Mouse (Mus musculus) lung, embryonic 15.5 days (tissue): ENCODE data around the gene Coro7. TPM values are rescaled to one million over a fixed set of nuclear protein-coding genes. Genes with fewer than 3 reads are reported as not detected.
A peak's percentile ranks its signal among the peaks of the same experiment; 100 is the strongest.
"Not testable (repeated sequence)": the region's sequence is repeated elsewhere in the genome, so short reads cannot be mapped to it uniquely, and the experiment has no call there.

ENCODE experiments used
- ATAC-seq: fragments of 200-750 bp; cut with Nextera tagmentation; 2 replicates; pipeline ENCODE4 v1.8.0; 2017; ENCODE audit warnings: moderate number of reproducible peaks, borderline replicate concordance; ENCODE audit not compliant: low FRiP score, low TSS enrichment; ENCODE audit errors: extremely low read depth
- H3K27ac ChIP-seq: fragments of 300-500 bp; sonication (generic); 2 replicates; pipeline ENCODE4 v1.5.1; 2015; ENCODE audit warnings: moderate library complexity, mild to moderate bottlenecking, inconsistent platforms
- H3K27me3 ChIP-seq: fragments of 300-500 bp; sonication (generic); 2 replicates; pipeline ENCODE4 v1.6.1; 2015; ENCODE audit warnings: inconsistent platforms
- H3K36me3 ChIP-seq: fragments of 300-500 bp; sonication (generic); 2 replicates; pipeline ENCODE4 v1.6.1; 2015; ENCODE audit warnings: inconsistent platforms
- H3K4me1 ChIP-seq: fragments of 300-500 bp; sonication (generic); 2 replicates; pipeline ENCODE4 v1.6.1; 2015; ENCODE audit warnings: inconsistent platforms
- H3K4me2 ChIP-seq: fragments of 300-500 bp; sonication (generic); 2 replicates; pipeline ENCODE4 v1.6.1; 2015; ENCODE audit warnings: inconsistent platforms, mild to moderate bottlenecking, moderate library complexity
- H3K4me3 ChIP-seq: fragments of 300-500 bp; sonication (generic); 2 replicates; pipeline ENCODE4 v1.5.1; 2015; ENCODE audit warnings: mild to moderate bottlenecking, inconsistent platforms
- H3K9ac ChIP-seq: fragments of 300-500 bp; sonication (generic); 2 replicates; pipeline ENCODE4 v1.6.1; 2015; ENCODE audit warnings: inconsistent platforms
- H3K9me3 ChIP-seq: fragments of 300-500 bp; sonication (generic); 2 replicates; pipeline ENCODE4 v1.6.1; 2016; ENCODE audit warnings: inconsistent platforms
- WGBS: fragments of 180-500 bp; shearing (Covaris S2); methylation state at CpG from one replicate; pipeline ENCODE4 v1.1.7; 2015; 5-methylcytosine and 5-hydroxymethylcytosine counted together
- polyA plus RNA-seq: library from polyadenylated mRNA; unstranded; fragments of >200 nt; fragmentation: Nextera tagmentation; extraction: Ambion mirVana; gene quantifications from 2 replicates; pipeline ENCODE4 v1.2.1, GENCODE M21; 2015

Coro7 gene
- polyA plus RNA-seq, 1 experiment from 2014 or later: 15.2 TPM

- Histone ChIP-seq H3K9me3 (no peaks in the 10 kb centered on the region), H3K36me3 (peaks cover 45% of the 10 kb centered on the region), H3K4me3 (no peak overlapping the region), H3K4me1 (peaks cover 8% of the 10 kb centered on the region; the same call in 1 of the 2 replicates), H3K4me2 (no peak overlapping the region), H3K27me3 (no peaks in the 10 kb centered on the region), H3K9ac (no peak overlapping the region), H3K27ac (no peak overlapping the region)
- no peak for ATAC-seq
- WGBS: 85% methylated on average over 17 of the region's 17 CpGs
Measured at GRCm38 (mm10) chr16:4713861-4714710, 34.5 kb upstream of the Coro7 start.

GRCm38 (mm10) chr16:4711173-4711572 lies 31.6 kb upstream of the Coro7 start:
- ATAC-seq: no peak
- Histone ChIP-seq H3K4me2 (no peak overlapping the region), H3K36me3 (peaks cover 65% of the 10 kb centered on the region), H3K27ac (no peak overlapping the region), H3K9me3 (no peaks in the 10 kb centered on the region), H3K27me3 (no peaks in the 10 kb centered on the region), H3K4me1 (no peaks in the 10 kb centered on the region), H3K4me3 (no peak overlapping the region), H3K9ac (no peak overlapping the region)
- 90% methylated on average over 4 of the region's 4 CpGs for WGBS

GRCm38 (mm10) chr16:4705541-4705940 lies 26.0 kb upstream of the Coro7 start:
- 47% methylated on average over 4 of the region's 4 CpGs for WGBS

GRCm38 (mm10) chr16:4702646-4703045 lies 23.1 kb upstream of the Coro7 start:
- H3K36me3 ChIP-seq: peaks cover 94% of the 10 kb centered on the region
- WGBS: 65% methylated on average over 1 of the region's 1 CpGs
- no peak for ATAC-seq

More at GRCm38 (mm10) chr16:4705541-4705940, 26.0 kb upstream of the Coro7 start:
- Histone ChIP-seq H3K9ac (no peak overlapping the region), H3K27ac (no peak overlapping the region), H3K9me3 (no peaks in the 10 kb centered on the region), H3K4me3 (no peak overlapping the region), H3K4me1 (no peaks in the 10 kb centered on the region), H3K27me3 (no peaks in the 10 kb centered on the region), H3K4me2 (no peak overlapping the region), H3K36me3 (peaks cover 79% of the 10 kb centered on the region)
- ATAC-seq: no peak

GRCm38 (mm10) chr16:4701211-4701610 lies 21.6 kb upstream of the Coro7 start:
- Histone ChIP-seq H3K4me1 (no peaks in the 10 kb centered on the region), H3K4me2 (no peak overlapping the region), H3K27ac (no peak overlapping the region), H3K9me3 (no peaks in the 10 kb centered on the region), H3K36me3 (peaks cover 95% of the 10 kb centered on the region), H3K27me3 (no peaks in the 10 kb centered on the region), H3K9ac (no peak overlapping the region), H3K4me3 (no peak overlapping the region)
- 88% methylated on average over 3 of the region's 3 CpGs for WGBS
- no peak for ATAC-seq

More at GRCm38 (mm10) chr16:4702646-4703045, 23.1 kb upstream of the Coro7 start:
- no peak overlapping the region for H3K4me2 ChIP-seq
- H3K27ac ChIP-seq: no peak overlapping the region
- no peaks in the 10 kb centered on the region for H3K9me3 ChIP-seq
- H3K4me3 ChIP-seq: no peak overlapping the region
- no peak overlapping the region for H3K9ac ChIP-seq
- H3K27me3 ChIP-seq: no peaks in the 10 kb centered on the region
- no peaks in the 10 kb centered on the region for H3K4me1 ChIP-seq

- 97% methylated on average over 4 of the region's 4 CpGs for WGBS
- not testable (repeated sequence) for H3K4me2 ChIP-seq
Measured at GRCm38 (mm10) chr16:4689371-4689770, 9.8 kb upstream of the Coro7 start.

GRCm38 (mm10) chr16:4684457-4684791 lies 4.8 kb upstream of the Coro7 start:
- peak overlapping the region; percentile 64 for H3K4me3 ChIP-seq
- WGBS: 0% methylated on average over 9 of the region's 9 CpGs
- ATAC-seq: no peak
- no peaks in the 10 kb centered on the region for H3K9me3 ChIP-seq
- peaks cover 20% of the 10 kb centered on the region for H3K36me3 ChIP-seq
- no peaks in the 10 kb centered on the region for H3K27me3 ChIP-seq
- no peak overlapping the region; the same call in 1 of the 2 replicates for H3K27ac ChIP-seq
- peaks cover 16% of the 10 kb centered on the region for H3K4me1 ChIP-seq
- H3K9ac ChIP-seq: peak overlapping the region; percentile 82
- H3K4me2 ChIP-seq: peak overlapping the region; percentile 93

More at GRCm38 (mm10) chr16:4689371-4689770, 9.8 kb upstream of the Coro7 start:
- H3K36me3 ChIP-seq: peaks cover 65% of the 10 kb centered on the region
- H3K27me3 ChIP-seq, ATAC-seq, H3K9me3 ChIP-seq, H3K4me3 ChIP-seq, H3K9ac ChIP-seq, H3K27ac ChIP-seq: not testable (repeated sequence)
- H3K4me1 ChIP-seq: peaks cover 14% of the 10 kb centered on the region

- no peaks in the 10 kb centered on the region for H3K27me3 ChIP-seq
- H3K4me1 ChIP-seq: peaks cover 20% of the 10 kb centered on the region
- peak overlapping the region; percentile 64 for H3K4me3 ChIP-seq
- H3K36me3 ChIP-seq: peaks cover 14% of the 10 kb centered on the region
- peak; percentile 79 for ATAC-seq
- peak overlapping the region; percentile 55 for H3K27ac ChIP-seq
- under 1% methylated on average over 54 of the region's 54 CpGs for WGBS
- no peaks in the 10 kb centered on the region for H3K9me3 ChIP-seq
- H3K4me2 ChIP-seq: peak overlapping the region; percentile 93
- H3K9ac ChIP-seq: peak overlapping the region; percentile 82
Measured at GRCm38 (mm10) chr16:4683581-4684456, 4.2 kb upstream of the Coro7 start.

- 23% methylated on average over 9 of the region's 9 CpGs for WGBS
- ATAC-seq: no peak
Measured at GRCm38 (mm10) chr16:4683193-4683580, 3.6 kb upstream of the Coro7 start.

GRCm38 (mm10) chr16:4682628-4683179 lies 3.1 kb upstream of the Coro7 start:
- no peak for ATAC-seq
- Histone ChIP-seq H3K27me3 (no peaks in the 10 kb centered on the region), H3K9ac (peak overlapping the region; percentile 82; the same call in 1 of the 2 replicates), H3K27ac (no peak overlapping the region), H3K4me1 (peaks cover 27% of the 10 kb centered on the region), H3K4me2 (peak overlapping the region; percentile 93), H3K36me3 (peaks cover 6% of the 10 kb centered on the region), H3K4me3 (no peak overlapping the region), H3K9me3 (no peaks in the 10 kb centered on the region)
- WGBS: 79% methylated on average over 4 of the region's 4 CpGs

More at GRCm38 (mm10) chr16:4683193-4683580, 3.6 kb upstream of the Coro7 start:
- Histone ChIP-seq H3K27me3 (no peaks in the 10 kb centered on the region), H3K27ac (peak overlapping the region; percentile 55), H3K36me3 (peaks cover 11% of the 10 kb centered on the region), H3K9me3 (no peaks in the 10 kb centered on the region), H3K4me1 (peaks cover 27% of the 10 kb centered on the region), H3K4me3 (peak overlapping the region; percentile 64), H3K9ac (peak overlapping the region; percentile 82), H3K4me2 (peak overlapping the region; percentile 93)

GRCm38 (mm10) chr16:4680922-4681455 lies 1.4 kb upstream of the Coro7 start:
- not testable (repeated sequence) for H3K27ac ChIP-seq, H3K9me3 ChIP-seq, H3K4me3 ChIP-seq, H3K27me3 ChIP-seq, H3K4me2 ChIP-seq, H3K36me3 ChIP-seq, ATAC-seq, H3K9ac ChIP-seq
- H3K4me1 ChIP-seq: peaks cover 27% of the 10 kb centered on the region
- WGBS: 73% methylated on average over 3 of the region's 3 CpGs
